Mouse (Mus musculus): ENCODE measurements around the gene Zfp658.

GRCm38 (mm10) chr7:43613816-43614551, 51.9 kb downstream of the Zfp658 start:
- TF ChIP-seq EP300 (IDR thresholded peaks at IDR 0.05; ENCODE audit: insufficient read depth, low read depth, low read length) (no peak), CTCF (IDR thresholded peaks at IDR 0.05; ENCODE audit: low read depth, low read length) (no peak)
